Mouse (Mus musculus) sigmoid colon, adult 10 weeks (tissue): ENCODE results near the gene Lztfl1. TPM values are rescaled to one million over a fixed set of nuclear protein-coding genes. Genes with fewer than 3 reads are reported as not detected.

ENCODE experiments used
- polyA plus RNA-seq: library from polyadenylated mRNA; stranded (reverse); fragments of 350-450 nt; fragmentation: Illumina TruSeq; extraction: RNeasy Lipid Tissue Mini Kit (QIAGEN cat#74804); gene quantifications from one replicate; pipeline ENCODE4 v1.2.3, GENCODE M21; 2014; ENCODE audit warnings: low read depth, low replicate concordance

Lztfl1 gene
- polyA plus RNA-seq = 132 TPM

GRCm38 (mm10) chr9:123717186-123718008 lies at the start of gene Lztfl1:
Gene Lztfl1, minus strand, starts transcription at chr9:123717697.

GRCm38 (mm10) chr9:123678327-123679105 lies 39.0 kb downstream of the Lztfl1 start, which contains the start of the genes Ccr9 and Slc6a20a:
Gene Ccr9, plus strand, starts transcription at chr9:123678439.
Gene Slc6a20a, minus strand, starts transcription at chr9:123678885.

Other genes with a start within 250 kb of the Lztfl1 start
- gene Limd1, start 239.0 kb downstream of the Lztfl1 start, polyA plus RNA-seq = 20.0 TPM
- 209 TPM for gene Sacm1l, start 187.9 kb downstream of the Lztfl1 start, polyA plus RNA-seq
- not detected for gene Slc6a20b, start 85.1 kb downstream of the Lztfl1 start, polyA plus RNA-seq
- gene Ccr9, start 39.3 kb downstream of the Lztfl1 start, polyA plus RNA-seq = 1.9 TPM
- 9.5 TPM for gene Slc6a20a, start 38.8 kb downstream of the Lztfl1 start, polyA plus RNA-seq
- gene Cxcr6, start 88.8 kb upstream of the Lztfl1 start, polyA plus RNA-seq = 4.1 TPM
- 19.1 TPM for gene Fyco1, start 134.2 kb upstream of the Lztfl1 start, polyA plus RNA-seq
- gene Xcr1, start 144.3 kb upstream of the Lztfl1 start, polyA plus RNA-seq = 1.5 TPM